Mouse (Mus musculus) forebrain, postnatal 0 days (tissue): ENCODE data around the gene Crebl2. TPM values are rescaled to one million over a fixed set of nuclear protein-coding genes. Genes with fewer than 3 reads are reported as not detected.

Source experiments
- ATAC-seq: fragments of 200-750 bp; cut with Nextera tagmentation; 2 replicates; pipeline ENCODE4 v1.8.0; 2017; ENCODE audit warnings: mild to moderate bottlenecking, moderate library complexity
- DNase-seq: peaks from one replicate; pipeline ENCODE4 v3.0.0-alpha.2; 2015
- H3K27ac ChIP-seq: fragments of 300-500 bp; sonication (generic); 2 replicates; pipeline ENCODE4 v1.5.1; 2014; ENCODE audit warnings: low read depth, mild to moderate bottlenecking, antibody characterized with exemption, low read length, moderate library complexity, mixed read lengths
- H3K27me3 ChIP-seq: fragments of 300-500 bp; sonication (generic); 2 replicates; pipeline ENCODE4 v1.6.1; 2014; ENCODE audit warnings: mild to moderate bottlenecking, low read length, mixed read lengths; ENCODE audit not compliant: insufficient read depth
- H3K36me3 ChIP-seq: fragments of 300-500 bp; sonication (generic); 2 replicates; pipeline ENCODE4 v1.6.1; 2014; ENCODE audit warnings: mild to moderate bottlenecking, moderate library complexity; ENCODE audit not compliant: insufficient read depth
- H3K4me1 ChIP-seq: fragments of 300-500 bp; sonication (generic); 2 replicates; pipeline ENCODE4 v1.6.1; 2014; ENCODE audit warnings: antibody characterized with exemption; ENCODE audit not compliant: insufficient read depth
- H3K4me2 ChIP-seq: fragments of 300-500 bp; sonication (generic); 2 replicates; pipeline ENCODE4 v1.6.1; 2014; ENCODE audit warnings: low read depth, mild to moderate bottlenecking, moderate library complexity
- H3K4me3 ChIP-seq: fragments of 300-500 bp; sonication (generic); 2 replicates; pipeline ENCODE4 v1.5.1; 2014; ENCODE audit warnings: low read depth, low read length, mixed read lengths
- H3K9ac ChIP-seq: fragments of 300-500 bp; sonication (generic); 2 replicates; pipeline ENCODE4 v1.6.1; 2014; ENCODE audit warnings: mild to moderate bottlenecking
- H3K9me3 ChIP-seq: fragments of 300-500 bp; sonication (generic); 2 replicates; pipeline ENCODE4 v1.6.1; 2016; ENCODE audit warnings: low read length
- CTCF ChIP-seq: sonication (generic); IDR thresholded peaks from 2 replicates; pipeline ENCODE4 v1.5.1; 2016; ENCODE audit warnings: antibody characterized with exemption, control low read depth, low read depth
- WGBS: fragments of 180-500 bp; shearing (Covaris S2); extraction: QIAGEN DNeasy Blood & Tissue Kit; methylation state at CpG from one replicate; pipeline ENCODE4 v1.1.7; 2014; 5-methylcytosine and 5-hydroxymethylcytosine counted together
- polyA plus RNA-seq: library from polyadenylated mRNA; unstranded; fragments of >200 nt; fragmentation: Nextera tagmentation; extraction: Ambion mirVana; gene quantifications from 2 replicates; pipeline ENCODE4 v1.2.1, GENCODE M21; 2015
- total RNA-seq: library from RNA; depleted of rRNA; stranded (reverse); fragments of >200 nt; gene quantifications from 2 replicates; pipeline ENCODE4 v1.2.3, GENCODE M21; 2014

Gene Crebl2
- total and polyA plus RNA-seq, 2 experiments from 2014 or later: 2.6 to 7.9 TPM

DNA sequence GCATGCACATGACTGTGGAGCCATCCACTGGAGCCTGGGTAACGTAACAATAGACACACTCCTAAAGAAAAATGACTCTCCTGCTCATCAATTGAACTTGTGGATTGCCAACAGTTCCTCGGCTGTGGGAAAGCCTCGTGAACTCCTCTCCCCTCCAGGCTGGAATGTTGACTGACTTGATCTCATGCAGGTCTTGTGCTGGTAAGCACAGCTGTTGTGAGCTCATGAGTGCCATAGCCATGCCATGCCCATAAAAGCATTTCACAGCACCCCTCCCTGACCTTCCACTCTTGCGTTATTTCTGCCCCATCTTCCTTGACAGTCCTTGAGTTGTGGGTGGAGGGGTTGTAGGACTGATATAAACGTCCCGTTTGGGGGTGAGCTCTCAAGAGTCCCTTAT is 9.5 kb upstream of the Crebl2 start:
- no peaks in the 10 kb centered on the region for H3K4me1 ChIP-seq
- no peak overlapping the region for H3K4me3 ChIP-seq
- H3K4me2 ChIP-seq: no peak overlapping the region
- H3K27ac ChIP-seq: no peak overlapping the region
- no peaks in the 10 kb centered on the region for H3K27me3 ChIP-seq
- no peak for TF ChIP-seq CTCF
- H3K9me3 ChIP-seq: no peaks in the 10 kb centered on the region
- ATAC-seq (no peak), DNase-seq (no peak)
- 66% methylated on average over 6 of the region's 6 CpGs for WGBS
- H3K36me3 ChIP-seq: no peaks in the 10 kb centered on the region
- H3K9ac ChIP-seq: no peak overlapping the region

- no peaks in the 10 kb centered on the region for H3K9me3 ChIP-seq
- peak; percentile 54 for TF ChIP-seq CTCF
- no peak overlapping the region for H3K4me2 ChIP-seq
- no peaks in the 10 kb centered on the region for H3K4me1 ChIP-seq
- DNase-seq: no peak
- WGBS: 66% methylated on average over 9 of the region's 10 CpGs
- no peaks in the 10 kb centered on the region for H3K27me3 ChIP-seq
- H3K36me3 ChIP-seq: no peaks in the 10 kb centered on the region
- no peak for ATAC-seq
- no peak overlapping the region for H3K27ac ChIP-seq
- H3K4me3 ChIP-seq: no peak overlapping the region
- H3K9ac ChIP-seq: no peak overlapping the region
Measured at GRCm38 (mm10) chr6:134822844-134823243, 7.1 kb upstream of the Crebl2 start.

DNA sequence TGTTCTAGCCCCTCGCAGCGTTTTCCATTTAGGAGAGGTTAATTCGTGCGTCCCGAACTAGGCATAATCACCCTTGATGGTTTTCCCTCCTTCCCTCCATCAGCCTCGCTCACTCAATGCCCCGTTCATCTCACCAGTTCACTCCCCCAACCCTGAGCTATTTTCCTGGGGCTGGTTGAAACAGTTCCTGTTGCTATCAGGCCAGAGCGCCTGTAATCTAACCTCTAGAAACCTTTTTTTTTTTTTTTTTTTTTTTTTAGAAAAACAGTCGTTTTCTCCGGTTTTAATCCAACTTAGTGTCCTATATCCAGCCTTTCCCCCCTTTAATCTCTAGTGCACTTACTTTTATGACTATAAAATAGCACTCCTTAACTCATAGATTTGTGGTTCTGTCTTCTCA is 822 bp downstream of the Crebl2 start:
- DNase-seq (no peak), ATAC-seq (no peak)
- peak overlapping the region; percentile 68 for H3K4me2 ChIP-seq
- H3K9me3 ChIP-seq: no peaks in the 10 kb centered on the region
- no peaks in the 10 kb centered on the region for H3K36me3 ChIP-seq
- H3K27me3 ChIP-seq: no peaks in the 10 kb centered on the region
- TF ChIP-seq CTCF: no peak
- H3K4me3 ChIP-seq: peak overlapping the region; percentile 87
- H3K27ac ChIP-seq: peak overlapping the region; percentile 84; the same call in 1 of the 2 replicates
- H3K4me1 ChIP-seq: no peaks in the 10 kb centered on the region; the same call in 1 of the 2 replicates
- WGBS: 6% methylated on average over 10 of the region's 10 CpGs
- H3K9ac ChIP-seq: peak overlapping the region; percentile 88

- DNase-seq: no peak
- 63% methylated on average over 9 of the region's 9 CpGs for WGBS
Measured at GRCm38 (mm10) chr6:134834585-134835251, 4.8 kb downstream of the Crebl2 start.

GRCm38 (mm10) chr6:134838111-134838510 is 8.2 kb downstream of the Crebl2 start:
- no peak for TF ChIP-seq CTCF
- ATAC-seq: no peak

More at GRCm38 (mm10) chr6:134834585-134835251, 4.8 kb downstream of the Crebl2 start:
- Histone ChIP-seq H3K9me3 (no peaks in the 10 kb centered on the region), H3K27ac (no peak overlapping the region), H3K9ac (no peak overlapping the region), H3K4me1 (no peaks in the 10 kb centered on the region), H3K36me3 (peaks cover 10% of the 10 kb centered on the region), H3K4me3 (no peak overlapping the region), H3K4me2 (no peak overlapping the region), H3K27me3 (no peaks in the 10 kb centered on the region)
- no peak for TF ChIP-seq CTCF
- no peak for ATAC-seq

GRCm38 (mm10) chr6:134840346-134840745 is 10.4 kb downstream of the Crebl2 start:
- Histone ChIP-seq H3K9ac (no peak overlapping the region), H3K4me1 (no peaks in the 10 kb centered on the region), H3K4me3 (no peak overlapping the region), H3K9me3 (no peaks in the 10 kb centered on the region), H3K4me2 (no peak overlapping the region), H3K27me3 (no peaks in the 10 kb centered on the region), H3K27ac (no peak overlapping the region), H3K36me3 (peaks cover 10% of the 10 kb centered on the region)
- ATAC-seq (no peak), DNase-seq (no peak)
- no peak for TF ChIP-seq CTCF
- 84% methylated on average over 2 of the region's 2 CpGs for WGBS

More at GRCm38 (mm10) chr6:134838111-134838510, 8.2 kb downstream of the Crebl2 start:
- H3K4me2 ChIP-seq: no peak overlapping the region
- H3K9ac ChIP-seq: no peak overlapping the region
- H3K27ac ChIP-seq: no peak overlapping the region
- no peak for DNase-seq
- H3K9me3 ChIP-seq: no peaks in the 10 kb centered on the region
- no peaks in the 10 kb centered on the region for H3K4me1 ChIP-seq
- peaks cover 10% of the 10 kb centered on the region for H3K36me3 ChIP-seq
- WGBS: 94% methylated on average over 4 of the region's 4 CpGs
- no peaks in the 10 kb centered on the region for H3K27me3 ChIP-seq
- H3K4me3 ChIP-seq: no peak overlapping the region

GRCm38 (mm10) chr6:134845726-134846125 is 15.8 kb downstream of the Crebl2 start:
- no peaks in the 10 kb centered on the region for H3K4me1 ChIP-seq
- no peak overlapping the region for H3K9ac ChIP-seq
- WGBS: 83% methylated on average over 4 of the region's 4 CpGs
- no peak overlapping the region for H3K4me2 ChIP-seq
- 0 out of 2 replicates have a peak, but pooled peaks cover 4% of the 10 kb centered on the region for H3K36me3 ChIP-seq
- no peak overlapping the region for H3K4me3 ChIP-seq
- TF ChIP-seq CTCF: no peak
- no peak overlapping the region for H3K27ac ChIP-seq
- DNase-seq (no peak), ATAC-seq (no peak)
- no peaks in the 10 kb centered on the region for H3K27me3 ChIP-seq
- H3K9me3 ChIP-seq: no peaks in the 10 kb centered on the region
